8 mouse cellular contexts compared by ENCODE assay signal in the genomic region with DNA sequence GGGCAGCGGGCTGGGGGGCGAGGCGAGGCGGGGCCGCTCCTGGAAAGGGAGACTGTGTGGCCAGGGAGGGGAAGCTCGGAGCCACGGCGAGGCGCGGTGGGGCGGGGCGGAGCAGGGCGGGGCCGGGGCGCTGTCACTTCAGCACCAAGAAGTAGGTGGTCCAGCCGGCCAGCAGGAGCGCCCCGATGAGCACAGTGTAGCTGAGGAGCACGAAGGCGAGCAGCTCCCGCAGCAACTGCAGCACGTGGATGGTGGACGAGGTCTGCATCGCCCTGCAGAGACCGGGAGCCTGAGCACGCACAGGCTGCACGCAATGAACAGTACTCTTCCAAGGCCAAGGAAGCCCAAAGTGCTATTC. TPM values are rescaled to one million over a fixed set of nuclear protein-coding genes. Genes with fewer than 3 reads are reported as not detected.
A peak's percentile ranks its signal among the peaks of the same experiment; 100 is the strongest.
DNase-seq lines count a peak whose midpoint lies in the region; ATAC-seq and TF ChIP-seq lines count a peak whose summit lies in the region.

No protein-coding gene starts in this region.

- WGBS in kidney, postnatal 0 days, result under 1% methylated on average over 23 of the region's 27 CpGs
- under 1% methylated on average over 27 of the region's 27 CpGs for WGBS in hindbrain, embryonic 13.5 days
- WGBS in midbrain, embryonic 11.5 days, result under 1% methylated on average over 26 of the region's 27 CpGs

- H3K9me3 ChIP-seq in kidney, postnatal 0 days (replicated peaks; ENCODE audit: low read length), result no peaks in the 10 kb centered on the region
- H3K9me3 ChIP-seq in hindbrain, embryonic 13.5 days, result no peaks in the 10 kb centered on the region
- H3K9me3 ChIP-seq in midbrain, embryonic 11.5 days (ENCODE audit: control insufficient read depth, low read length), result no peaks in the 10 kb centered on the region

- H3K27ac ChIP-seq in kidney, postnatal 0 days, result no peak overlapping the region
- H3K27ac ChIP-seq in hindbrain, embryonic 13.5 days, result peak overlapping the region; percentile 81
- H3K27ac ChIP-seq in midbrain, embryonic 11.5 days (ENCODE audit: low read depth, low read length), result peak overlapping the region; percentile 61; the same call in 1 of the 2 replicates

- no peaks in the 10 kb centered on the region for H3K27me3 ChIP-seq in kidney, postnatal 0 days (ENCODE audit: insufficient read depth, low read length)
- H3K27me3 ChIP-seq in hindbrain, embryonic 13.5 days, result no peaks in the 10 kb centered on the region
- no peaks in the 10 kb centered on the region for H3K27me3 ChIP-seq in midbrain, embryonic 11.5 days (ENCODE audit: control insufficient read depth, insufficient read depth, low read length)

- 0 out of 2 replicates have a peak overlapping the region, but pooled peaks have one; percentile 73 for H3K9ac ChIP-seq in kidney, postnatal 0 days (ENCODE audit: low read depth, low read length)
- peak overlapping the region; percentile 73 for H3K9ac ChIP-seq in hindbrain, embryonic 13.5 days
- H3K9ac ChIP-seq in midbrain, embryonic 11.5 days (ENCODE audit: low read length), result peak overlapping the region; percentile 44

- DNase-seq in kidney, postnatal 0 days (ENCODE audit: low spot score), result peak; percentile 89
- no peak for DNase-seq in kidney, adult 8-10 months
- DNase-seq in c-Kit-positive CD71-negative TER-119-negative erythroid progenitor cells, embryonic 14.5 days (ENCODE audit: low read depth), result peak; percentile 69
- peak; percentile 99 for DNase-seq in midbrain, embryonic 11.5 days (ENCODE audit: low spot score, missing footprints)
- DNase-seq in layer of hippocampus, adult 9-11 months, result no peak
- DNase-seq in thymus, postnatal 10 days (ENCODE audit: low spot score in 2 of 2), result no peak
- DNase-seq in spleen, postnatal 36 days (ENCODE audit: low spot score in 2 of 2), result no peak

- H3K36me3 ChIP-seq in kidney, postnatal 0 days (ENCODE audit: insufficient read depth, low read length), result 0 out of 2 replicates have a peak, but pooled peaks cover 13% of the 10 kb centered on the region
- peaks cover 28% of the 10 kb centered on the region for H3K36me3 ChIP-seq in hindbrain, embryonic 13.5 days
- H3K36me3 ChIP-seq in midbrain, embryonic 11.5 days (ENCODE audit: control insufficient read depth, insufficient read depth, low read length), result no peaks in the 10 kb centered on the region; the same call in 1 of the 2 replicates

- H3K4me3 ChIP-seq in kidney, postnatal 0 days (replicated peaks; ENCODE audit: low read depth, low read length), result peak overlapping the region; percentile 85
- H3K4me3 ChIP-seq in hindbrain, embryonic 13.5 days, result peak overlapping the region; percentile 90
- peak overlapping the region; percentile 93 for H3K4me3 ChIP-seq in midbrain, embryonic 11.5 days (ENCODE audit: low read depth, low read length)

- peak; percentile 95 for ATAC-seq in kidney, postnatal 0 days (replicated peaks; ENCODE audit: low FRiP score, low read depth)
- peak; percentile 94 for ATAC-seq in hindbrain, embryonic 13.5 days (ENCODE audit: low FRiP score)
- ATAC-seq in midbrain, embryonic 11.5 days (ENCODE audit: low FRiP score), result peak; percentile 97

- TF ChIP-seq CTCF in kidney, postnatal 0 days (IDR thresholded peaks at IDR 0.05; ENCODE audit: low read depth), result peak; percentile 17; the same call in 1 of the 2 replicates

- peaks cover 3% of the 10 kb centered on the region; the same call in 1 of the 2 replicates for H3K4me1 ChIP-seq in kidney, postnatal 0 days (replicated peaks; ENCODE audit: insufficient read depth, low read length)
- peaks cover 30% of the 10 kb centered on the region for H3K4me1 ChIP-seq in hindbrain, embryonic 13.5 days (replicated peaks)
- peaks cover 13% of the 10 kb centered on the region for H3K4me1 ChIP-seq in midbrain, embryonic 11.5 days (ENCODE audit: control insufficient read depth, insufficient read depth, low read length)

- H3K4me2 ChIP-seq in kidney, postnatal 0 days (ENCODE audit: low read length), result peak overlapping the region; percentile 90
- H3K4me2 ChIP-seq in hindbrain, embryonic 13.5 days, result peak overlapping the region; percentile 95
- peak overlapping the region; percentile 59 for H3K4me2 ChIP-seq in midbrain, embryonic 11.5 days

RNA-seq across cellular contexts. Expression of a gene that starts 0.4 kb away (rescaled TPM):
- 101 and 105 TPM in 2 replicates for polyA plus RNA-seq in kidney, postnatal 0 days (2015; fragmentation: Nextera tagmentation; extraction: Ambion mirVana)
- 119 and 120 TPM in 2 replicates for polyA plus RNA-seq in hindbrain, embryonic 13.5 days (2015; fragmentation: Nextera tagmentation; extraction: Ambion mirVana)
- 167 and 169 TPM in 2 replicates for polyA plus RNA-seq in midbrain, embryonic 11.5 days (2014; fragmentation: Nextera tagmentation; extraction: Ambion mirVana)

RNA-seq across cellular contexts. Expression of a gene that starts 0.9 kb away (rescaled TPM):
- polyA plus RNA-seq in kidney, postnatal 0 days (2015; fragmentation: Nextera tagmentation; extraction: Ambion mirVana), result 0.34 TPM in 1 of 2 replicates, not detected in the other
- polyA plus RNA-seq in hindbrain, embryonic 13.5 days (2015; fragmentation: Nextera tagmentation; extraction: Ambion mirVana), result 3.5 and 4.8 TPM in 2 replicates
- 0.44 and 0.72 TPM in 2 replicates for polyA plus RNA-seq in midbrain, embryonic 11.5 days (2014; fragmentation: Nextera tagmentation; extraction: Ambion mirVana)

RNA-seq across cellular contexts. Expression of a gene that starts 14.1 kb away (rescaled TPM):
- polyA plus RNA-seq in kidney, postnatal 0 days (2015; fragmentation: Nextera tagmentation; extraction: Ambion mirVana), result 0.46 TPM in 1 of 2 replicates, not detected in the other
- 1.1 and 1.6 TPM in 2 replicates for polyA plus RNA-seq in hindbrain, embryonic 13.5 days (2015; fragmentation: Nextera tagmentation; extraction: Ambion mirVana)
- 0.88 and 1.1 TPM in 2 replicates for polyA plus RNA-seq in midbrain, embryonic 11.5 days (2014; fragmentation: Nextera tagmentation; extraction: Ambion mirVana)

RNA-seq across cellular contexts. Expression of a gene that starts 35.1 kb away (rescaled TPM):
- polyA plus RNA-seq in kidney, postnatal 0 days (2015; fragmentation: Nextera tagmentation; extraction: Ambion mirVana), result not detected in 2 replicates
- polyA plus RNA-seq in hindbrain, embryonic 13.5 days (2015; fragmentation: Nextera tagmentation; extraction: Ambion mirVana), result not detected in 2 replicates
- polyA plus RNA-seq in midbrain, embryonic 11.5 days (2014; fragmentation: Nextera tagmentation; extraction: Ambion mirVana), result not detected in 2 replicates

RNA-seq across cellular contexts. Expression of a gene that starts 35.3 kb away (rescaled TPM):
- not detected in 2 replicates for polyA plus RNA-seq in kidney, postnatal 0 days (2015; fragmentation: Nextera tagmentation; extraction: Ambion mirVana)
- polyA plus RNA-seq in hindbrain, embryonic 13.5 days (2015; fragmentation: Nextera tagmentation; extraction: Ambion mirVana), result 0.16 and 0.22 TPM in 2 replicates
- not detected in 2 replicates for polyA plus RNA-seq in midbrain, embryonic 11.5 days (2014; fragmentation: Nextera tagmentation; extraction: Ambion mirVana)

Comparison
In these comparisons a context has a peak if more than half of its experiments do, and no peak if none do; other contexts are left out.
1. DNase-seq: peak in kidney, postnatal 0 days (single experiment), c-Kit-positive CD71-negative TER-119-negative erythroid progenitor cells, embryonic 14.5 days (single experiment) and midbrain, embryonic 11.5 days (single experiment); none in kidney, adult 8-10 months (0 of 2), layer of hippocampus, adult 9-11 months (single experiment), thymus, postnatal 10 days (0 of 2) and spleen, postnatal 36 days (0 of 2).
2. Peak in every context shown above with its lines, with median percentiles within 50 percentile points of each other: ATAC-seq, H3K4me2 ChIP-seq, H3K4me3 ChIP-seq and H3K9ac ChIP-seq.